Mouse (Mus musculus): ENCODE measurements around the gene Flt1.

The Flt1 gene

DNA sequence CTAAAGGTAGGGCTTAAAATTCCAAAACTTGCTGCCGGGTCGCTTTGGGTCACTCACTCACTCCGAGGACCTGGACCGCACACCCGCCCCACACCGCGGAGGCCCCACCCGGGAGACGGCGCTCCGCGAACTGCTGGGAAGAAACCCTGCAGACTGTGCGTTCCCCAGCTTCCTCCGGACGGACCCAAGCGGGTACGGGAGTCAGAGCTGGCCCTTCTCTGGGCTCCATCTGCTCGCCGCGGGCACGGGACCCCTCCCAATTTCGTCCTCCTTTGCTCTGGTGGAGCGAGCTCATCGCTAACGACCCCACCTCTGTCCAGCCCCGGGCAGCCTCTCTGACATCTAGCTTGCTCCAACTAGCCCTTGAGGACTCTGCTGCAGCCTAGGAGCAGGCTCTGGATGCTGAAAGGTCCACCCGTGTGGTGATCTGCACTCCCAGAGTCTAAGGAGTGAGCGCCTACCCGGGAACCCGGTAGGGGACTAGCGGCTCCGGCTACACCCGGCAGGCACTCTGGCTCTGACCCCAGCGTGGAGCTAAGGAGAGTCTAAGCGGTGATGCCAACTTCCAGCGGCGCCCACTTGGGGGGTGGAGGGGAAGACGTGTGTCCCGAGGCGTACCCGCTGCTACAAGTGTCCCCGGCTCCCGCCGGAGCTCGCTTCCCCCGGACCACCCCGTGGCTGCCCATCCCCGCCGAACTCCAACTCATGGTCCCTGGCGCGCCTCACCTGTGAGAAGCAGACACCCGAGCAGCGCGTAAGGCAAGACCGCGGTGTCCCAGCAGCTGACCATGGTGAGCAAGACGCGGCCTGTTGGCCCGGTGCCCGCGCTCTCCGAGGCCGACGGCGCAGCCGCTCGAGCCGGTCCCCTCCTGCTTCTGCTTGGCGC lies 623 bp downstream of the Flt1 start:
- DNase-seq (ENCODE audit: extremely low spot score, low read depth, low spot score): no peak

DNA sequence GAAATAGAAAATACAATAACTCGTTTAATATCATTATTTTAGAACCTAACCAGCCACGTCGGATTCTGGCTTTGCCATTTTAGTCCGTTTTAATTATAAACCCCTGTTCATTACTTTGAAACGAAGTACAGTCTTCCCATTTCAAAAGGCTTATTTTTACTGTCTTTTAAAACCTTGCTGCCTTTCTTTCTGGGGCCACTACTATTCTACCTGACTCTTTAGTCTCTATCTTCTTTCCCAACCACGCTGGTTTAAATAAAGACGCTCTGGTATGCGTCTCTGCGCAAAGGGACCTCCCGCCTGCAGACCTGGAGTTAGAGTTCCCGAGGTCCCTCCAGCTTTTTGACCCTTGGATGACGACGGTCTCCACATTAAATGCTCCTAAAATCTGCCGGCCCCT lies 1.4 kb downstream of the Flt1 start:
- DNase-seq (ENCODE audit: extremely low spot score, low read depth, low spot score): no peak

- no peak for DNase-seq (ENCODE audit: extremely low spot score, low read depth, low spot score)
These were observed 2.0 kb downstream of the Flt1 start for GRCm38 (mm10) chr5:147723811-147724210.

DNA sequence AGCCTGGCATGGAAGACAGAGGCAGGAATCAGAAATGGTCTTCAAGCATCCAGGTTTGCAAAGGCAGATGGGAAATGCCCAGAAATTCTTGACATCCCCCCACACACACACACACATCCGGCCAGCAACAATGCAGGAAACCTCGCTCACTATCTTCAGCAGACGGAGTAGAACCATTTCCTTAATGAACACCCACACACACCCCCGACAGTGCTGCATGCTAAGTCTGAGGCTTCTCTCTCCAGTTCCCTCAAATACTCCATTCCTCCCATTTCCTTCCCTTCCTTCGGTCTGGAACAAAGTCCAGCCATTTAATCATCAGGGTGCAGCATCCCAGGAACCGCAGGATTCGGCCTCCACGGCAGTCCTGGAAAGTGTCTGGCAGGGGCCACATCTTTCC lies 4.4 kb downstream of the Flt1 start:
- no peak for DNase-seq (ENCODE audit: extremely low spot score, low read depth, low spot score)

DNA sequence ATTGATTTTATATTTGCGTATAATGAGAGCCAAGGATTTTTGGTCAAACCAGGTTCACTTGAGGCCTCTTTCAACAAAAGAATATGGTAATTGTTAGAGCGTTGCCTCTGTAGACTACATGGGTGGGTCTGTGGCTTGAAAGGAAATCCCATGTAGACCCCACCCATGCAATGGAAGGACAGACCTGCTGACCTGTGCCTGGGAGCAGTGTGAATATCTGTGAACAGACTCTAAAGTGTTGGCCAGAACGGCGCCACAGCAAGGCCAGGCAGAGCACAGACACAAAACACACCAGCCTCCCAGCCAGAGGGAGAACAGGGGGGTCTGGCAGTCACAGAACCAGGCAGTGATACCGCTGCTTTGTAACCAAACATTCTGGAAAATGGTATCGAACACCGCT lies 7.5 kb downstream of the Flt1 start:
- DNase-seq (ENCODE audit: extremely low spot score, low read depth, low spot score): no peak

DNA sequence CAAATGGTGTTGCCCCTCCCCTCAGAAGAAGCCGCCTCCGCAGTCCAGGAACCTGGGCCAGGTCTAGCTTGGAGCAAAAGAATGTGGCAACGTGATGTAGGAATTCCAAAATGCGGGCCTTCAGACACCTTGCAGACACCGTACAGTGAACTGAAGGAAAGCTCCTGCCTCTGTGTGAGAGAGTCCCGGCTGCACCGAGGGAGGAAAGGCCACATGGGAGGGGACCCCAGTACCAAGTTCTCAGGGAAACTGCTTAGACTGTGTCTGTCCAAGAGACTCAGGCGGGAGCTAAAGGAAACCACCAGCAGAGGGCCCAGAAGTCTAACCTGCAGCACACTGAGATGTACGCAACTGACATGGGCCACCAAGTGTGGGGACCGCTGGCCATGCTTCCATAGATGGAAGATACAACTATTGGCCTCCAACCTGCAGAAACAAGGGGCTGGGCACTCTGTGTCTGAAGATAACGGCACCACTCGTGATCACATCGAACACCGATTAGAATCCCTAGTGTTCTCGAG lies 9.1 kb downstream of the Flt1 start:
- DNase-seq (ENCODE audit: extremely low spot score, low read depth, low spot score): no peak

DNA sequence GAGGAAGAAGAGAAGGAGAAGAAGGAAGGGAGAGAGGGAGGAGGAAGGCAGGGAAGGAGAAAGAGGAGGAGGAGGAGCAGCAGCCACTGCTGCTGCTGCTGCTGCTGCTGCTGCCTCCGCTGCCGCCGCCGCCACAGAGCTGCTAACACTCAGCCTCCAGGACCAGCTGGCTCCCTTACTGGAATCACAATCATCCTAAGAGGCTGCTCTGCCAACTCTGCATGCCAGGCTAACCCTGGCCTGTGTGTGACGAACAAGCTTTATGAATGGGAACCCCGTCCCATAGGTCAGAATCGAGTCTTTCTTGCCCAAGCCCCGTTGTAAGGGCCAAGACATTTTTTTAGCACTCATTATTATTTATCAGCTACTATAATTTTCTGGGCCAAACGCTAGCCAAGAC lies 9.5 kb downstream of the Flt1 start:
- no peak for DNase-seq (ENCODE audit: extremely low spot score, low read depth, low spot score)

DNA sequence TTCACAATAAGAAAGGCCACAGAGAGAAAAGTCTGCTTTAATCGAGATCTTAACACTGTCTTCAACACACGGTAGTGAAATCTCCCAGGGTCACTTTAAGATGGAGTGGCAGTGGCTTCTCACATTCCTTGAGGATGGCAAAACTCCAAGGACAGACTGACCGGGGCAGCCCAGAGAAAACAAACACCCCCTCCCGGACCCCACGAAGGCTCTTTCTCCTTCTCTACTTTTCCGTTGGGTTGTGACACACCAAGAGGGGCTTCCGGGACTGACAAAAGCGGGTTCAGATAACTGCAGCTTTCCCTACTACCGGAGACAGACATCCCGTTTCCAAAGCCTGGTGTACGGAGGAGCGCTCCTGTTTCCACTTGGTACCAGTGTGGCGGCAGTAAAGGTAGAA lies 10.4 kb downstream of the Flt1 start:
- no peak for DNase-seq (ENCODE audit: extremely low spot score, low read depth, low spot score)

GRCm38 (mm10) chr5:147708500-147708899 lies 17.3 kb downstream of the Flt1 start:
- DNase-seq (ENCODE audit: extremely low spot score, low read depth, low spot score): no peak

- DNase-seq (ENCODE audit: extremely low spot score, low read depth, low spot score): no peak
These were observed 18.3 kb downstream of the Flt1 start for GRCm38 (mm10) chr5:147707479-147707878.

- DNase-seq (ENCODE audit: extremely low spot score, low read depth, low spot score): no peak
These were observed 20.9 kb downstream of the Flt1 start for GRCm38 (mm10) chr5:147704890-147705289.

DNA sequence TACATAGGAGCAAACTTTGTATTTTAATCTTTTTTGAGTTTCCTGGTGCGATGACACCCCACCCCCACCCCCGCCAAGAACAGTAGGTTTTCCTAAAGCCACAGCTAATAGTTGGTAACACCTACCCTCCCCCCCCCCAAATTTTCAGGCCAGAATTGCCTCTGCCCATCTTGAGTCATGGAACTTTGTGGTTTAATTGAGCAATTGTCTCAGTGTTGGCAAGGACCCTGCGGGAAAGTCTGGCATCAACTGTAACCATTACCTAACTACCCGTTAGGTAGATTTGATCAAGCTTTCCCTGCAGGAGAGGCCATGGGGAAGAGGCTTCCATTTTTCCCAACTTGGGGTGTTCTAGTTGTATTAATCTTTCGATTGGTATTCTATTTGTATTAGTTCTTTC lies 23.4 kb downstream of the Flt1 start:
- DNase-seq (ENCODE audit: extremely low spot score, low read depth, low spot score): no peak

DNA sequence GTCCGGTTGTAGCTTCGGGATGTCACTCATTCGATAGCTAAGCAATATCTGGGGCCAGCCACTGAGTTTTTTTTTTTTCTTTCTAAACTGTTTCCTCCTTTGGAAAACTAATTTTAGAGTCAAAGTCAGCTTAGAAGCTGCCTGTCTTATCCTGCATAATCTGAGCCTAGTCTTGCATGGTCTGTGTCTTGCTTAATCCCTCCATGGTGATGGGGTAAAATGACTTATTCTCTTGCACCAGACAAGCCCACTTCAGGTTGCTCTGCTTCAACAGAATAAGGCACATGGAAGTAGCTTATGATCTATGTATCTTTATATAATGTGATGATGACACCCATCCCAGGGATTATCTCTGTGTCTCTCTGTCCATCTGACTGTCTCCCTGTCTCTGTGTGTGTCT lies 24.8 kb downstream of the Flt1 start:
- DNase-seq (ENCODE audit: extremely low spot score, low read depth, low spot score): no peak

GRCm38 (mm10) chr5:147698044-147698443 lies 27.8 kb downstream of the Flt1 start:
- no peak for DNase-seq (ENCODE audit: extremely low spot score, low read depth, low spot score)

DNA sequence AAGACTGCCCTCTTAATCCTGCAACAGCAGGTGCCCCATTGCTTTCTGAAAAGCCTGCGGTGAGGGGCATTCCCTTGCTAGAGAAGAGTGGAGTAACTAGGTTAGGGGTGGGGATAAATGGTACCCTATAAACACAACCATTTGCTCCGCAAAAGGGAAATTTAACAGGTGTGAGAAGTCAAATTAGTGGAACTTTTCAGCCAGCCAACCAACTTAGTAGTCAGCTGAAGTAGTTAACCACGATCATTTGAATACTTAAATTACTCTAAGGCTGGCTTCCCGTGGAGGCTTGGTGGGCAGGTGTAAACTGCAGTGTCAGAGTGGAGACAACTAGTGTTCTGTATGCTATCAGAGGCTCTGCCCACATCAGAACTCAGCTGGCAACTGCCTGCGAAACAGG lies 28.6 kb downstream of the Flt1 start:
- DNase-seq (ENCODE audit: extremely low spot score, low read depth, low spot score): no peak

DNA sequence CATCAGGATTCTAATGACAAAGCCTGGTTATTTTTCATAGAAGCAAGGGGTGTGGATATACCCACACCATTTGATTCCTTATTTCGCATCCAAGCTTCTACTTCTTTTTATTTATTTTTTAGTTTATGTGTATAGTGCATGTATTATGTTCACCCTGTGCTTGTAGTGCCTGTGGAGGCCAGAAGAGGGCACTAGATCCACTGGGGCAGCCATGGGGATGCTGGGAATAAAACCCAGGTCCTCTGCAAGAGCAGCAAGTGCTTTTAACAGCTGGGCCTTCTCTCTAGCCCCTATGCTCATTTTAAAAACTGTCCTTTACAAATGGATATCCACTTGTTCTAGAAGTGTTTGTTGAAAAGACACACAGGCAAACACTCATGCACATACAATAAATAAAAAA lies 33.2 kb downstream of the Flt1 start:
- no peak for DNase-seq (ENCODE audit: extremely low spot score, low read depth, low spot score)

DNA sequence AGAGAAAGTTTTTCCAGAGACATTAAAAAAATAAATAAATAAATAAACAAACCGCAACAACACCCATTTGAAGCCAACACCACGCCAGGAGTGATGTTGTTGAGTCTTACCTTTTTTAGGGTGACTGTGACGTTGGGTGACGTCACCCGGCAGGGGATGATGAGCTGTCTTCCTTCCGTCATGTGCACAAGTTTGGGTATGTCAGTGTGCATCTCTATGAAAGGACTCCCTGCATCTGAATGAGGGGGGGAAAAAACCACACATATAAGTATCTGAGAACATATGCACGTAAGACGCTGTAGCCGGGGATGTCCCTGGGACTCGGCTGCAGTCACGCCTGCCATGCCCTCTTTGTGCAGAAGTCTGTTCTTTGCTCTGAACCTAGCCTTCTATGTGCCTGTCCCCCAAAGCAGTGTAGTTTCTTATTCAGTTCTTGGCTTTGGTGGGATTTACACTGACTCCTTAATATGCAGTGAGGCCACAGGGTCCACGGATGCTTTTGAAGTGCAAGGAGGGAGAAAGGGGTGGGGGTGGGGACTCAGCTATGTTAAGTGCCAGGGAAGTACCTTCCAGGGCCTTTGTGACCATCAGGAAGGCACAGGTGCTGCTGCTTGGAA lies 42.0 kb downstream of the Flt1 start:
- DNase-seq (ENCODE audit: extremely low spot score, low read depth, low spot score): no peak

- no peak for DNase-seq (ENCODE audit: extremely low spot score, low read depth, low spot score)
These were observed 44.6 kb downstream of the Flt1 start for GRCm38 (mm10) chr5:147681224-147681623.

DNA sequence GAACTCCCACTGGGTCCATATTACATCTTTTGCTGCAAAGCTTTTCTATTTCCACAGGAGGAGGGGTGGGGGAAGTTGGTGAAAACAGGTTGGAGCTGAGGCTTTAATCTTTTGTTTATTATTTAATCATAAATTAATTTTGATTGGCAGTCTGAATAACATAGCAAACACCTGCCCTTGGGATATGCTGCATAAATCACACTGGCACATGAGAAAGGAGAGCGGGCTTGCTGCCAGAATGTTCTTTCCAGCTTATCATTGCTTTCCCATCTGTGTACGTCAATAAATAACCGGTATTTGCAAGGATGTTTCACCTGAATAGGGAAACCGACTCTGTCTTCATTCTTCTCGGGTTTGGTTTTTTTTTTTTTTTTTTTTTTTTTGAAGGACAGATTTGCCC lies 45.1 kb downstream of the Flt1 start:
- DNase-seq (ENCODE audit: extremely low spot score, low read depth, low spot score): no peak

GRCm38 (mm10) chr5:147679316-147679715 lies 46.5 kb downstream of the Flt1 start:
- no peak for DNase-seq (ENCODE audit: extremely low spot score, low read depth, low spot score)

DNA sequence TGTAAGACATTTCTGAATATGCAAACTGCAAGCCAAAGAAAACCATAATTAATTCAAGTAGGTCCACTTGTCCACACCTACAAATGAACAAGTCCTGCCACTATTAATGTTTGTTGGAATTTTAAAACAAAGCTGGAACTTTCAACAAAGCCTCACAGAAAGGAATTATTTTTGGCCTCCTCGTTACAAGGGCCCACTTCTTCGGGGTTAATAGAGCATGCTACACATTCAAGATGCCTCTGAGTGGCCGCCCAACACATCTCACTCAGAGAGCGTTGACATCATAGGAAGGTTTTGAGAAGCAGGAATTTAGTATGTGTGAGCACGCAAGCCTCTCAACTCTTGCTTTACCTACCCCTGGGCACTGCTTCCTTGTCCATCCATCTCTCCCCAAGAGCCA lies 50.0 kb downstream of the Flt1 start:
- DNase-seq (ENCODE audit: extremely low spot score, low read depth, low spot score): no peak

DNA sequence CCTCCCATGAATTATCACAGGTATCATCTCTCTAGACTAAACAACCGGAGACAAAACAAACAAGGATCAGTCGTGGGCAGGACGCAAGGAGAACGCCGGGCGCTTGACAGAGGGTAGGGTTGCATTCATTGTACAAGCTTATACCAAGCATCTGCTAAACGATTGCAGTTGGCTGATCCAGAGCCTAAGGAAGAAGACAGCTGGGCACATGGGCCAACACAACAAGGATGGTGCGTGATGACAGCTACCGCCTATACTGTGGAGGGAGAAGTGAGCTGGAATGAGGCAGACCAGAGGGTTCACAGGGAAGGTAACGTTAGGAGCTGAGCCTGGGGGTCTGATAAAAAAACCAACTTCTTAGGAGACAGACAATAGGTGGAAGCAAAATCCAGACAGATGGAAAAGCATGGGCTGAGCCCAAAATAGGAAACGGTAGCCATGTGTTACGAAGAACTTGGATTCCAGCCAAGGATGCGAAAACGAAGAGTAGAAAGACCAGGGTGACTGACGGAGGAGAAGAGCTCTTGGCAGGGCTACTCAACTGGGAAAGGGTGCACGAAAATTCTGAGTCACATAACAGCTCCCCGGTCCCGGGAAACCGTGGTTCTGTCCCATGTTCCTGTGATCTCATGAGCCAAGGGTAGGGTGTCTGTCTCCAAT lies 53.9 kb downstream of the Flt1 start:
- no peak for DNase-seq (ENCODE audit: extremely low spot score, low read depth, low spot score)
